Mouse (Mus musculus) heart, adult 2 months (tissue): ENCODE results near the gene Dpep1.

Experiments
- CTCF ChIP-seq: fragments of 200-600 bp; IDR thresholded peaks from 2 replicates; pipeline ENCODE4 v1.8.1; 2022; ENCODE audit warnings: antibody characterized with exemption, mild to moderate bottlenecking, moderate library complexity
- EP300 ChIP-seq: fragments of 200-500 bp; IDR thresholded peaks from 2 replicates; pipeline ENCODE4 v1.6.1; 2011; ENCODE audit warnings: low read depth, low read length, control low read depth; ENCODE audit not compliant: insufficient read depth
- POLR2A ChIP-seq: fragments of 200-500 bp; IDR thresholded peaks from 2 replicates; pipeline ENCODE4 v1.6.1; 2011; ENCODE audit warnings: mild to moderate bottlenecking, low read depth, low read length, control low read depth; ENCODE audit not compliant: insufficient read depth

DNA sequence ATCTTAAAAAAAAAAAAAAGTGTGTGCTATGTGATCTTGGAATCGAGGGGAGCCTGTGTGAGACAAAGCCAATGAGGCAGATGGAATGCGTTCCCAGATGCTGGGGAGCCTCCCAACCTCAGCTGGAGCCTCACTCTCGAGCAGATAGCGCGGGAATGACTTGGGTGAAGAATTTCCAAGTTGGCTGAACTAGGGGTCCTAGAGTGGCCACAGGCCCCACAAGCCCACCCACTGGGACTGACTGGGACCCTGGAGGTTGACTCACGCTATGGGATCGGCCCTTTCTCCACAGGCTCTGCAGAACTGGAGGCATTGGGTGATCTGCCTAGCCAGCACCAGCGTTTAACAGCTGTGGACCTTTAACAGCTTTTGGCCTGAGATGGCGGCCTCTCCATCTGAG is 49.8 kb upstream of the Dpep1 start:
- TF ChIP-seq EP300 (no peak), POLR2A (no peak), CTCF (no peak)
